16 mouse cellular contexts compared by ENCODE assay signal in the genomic region with DNA sequence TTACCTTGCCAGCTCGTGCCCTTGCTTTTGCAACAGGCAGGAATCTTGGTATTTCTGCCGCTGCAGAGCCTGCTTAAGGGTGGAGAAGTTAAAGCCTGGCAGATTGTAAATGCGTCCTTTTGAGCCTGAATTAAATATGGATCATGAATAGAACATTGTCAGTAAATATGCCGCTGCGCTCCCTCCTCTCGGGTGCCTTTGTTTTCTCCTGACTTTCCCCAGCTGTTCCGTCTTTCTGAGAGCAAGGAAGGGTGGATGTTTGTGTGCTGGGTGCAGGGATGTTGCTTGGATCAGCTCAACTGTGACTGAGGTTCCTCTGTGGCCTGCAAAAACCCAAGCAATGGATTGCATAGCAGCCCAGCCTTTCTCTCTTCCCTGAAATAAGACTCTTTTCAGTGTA. TPM values are rescaled to one million over a fixed set of nuclear protein-coding genes. Genes with fewer than 3 reads are reported as not detected.
A peak's percentile ranks its signal among the peaks of the same experiment; 100 is the strongest.
DNase-seq lines count a peak whose midpoint lies in the region; ATAC-seq and TF ChIP-seq lines count a peak whose summit lies in the region.
"Had no signal": no experiment of that assay in that cellular context is flagged by ENCODE, and none has a peak within 500 bp of the region (broad histone marks: within the 10 kb centered on the region; RNA-seq: fewer than 3 reads in every experiment).

No protein-coding gene starts in this region.

- no peaks in the 10 kb centered on the region for H3K36me3 ChIP-seq in heart, embryonic 11.5 days (ENCODE audit: control insufficient read depth, insufficient read depth, low read length)
- H3K36me3 ChIP-seq in embryonic facial prominence, embryonic 13.5 days, result no peaks in the 10 kb centered on the region
- H3K36me3 ChIP-seq in intestine, postnatal 0 days (ENCODE audit: control insufficient read depth, insufficient read depth), result no peaks in the 10 kb centered on the region
- H3K36me3 ChIP-seq: neural tube, embryonic 12.5 days had no signal

- no peaks in the 10 kb centered on the region for H3K27me3 ChIP-seq in heart, embryonic 11.5 days (ENCODE audit: control insufficient read depth, insufficient read depth, low read length)
- no peaks in the 10 kb centered on the region for H3K27me3 ChIP-seq in embryonic facial prominence, embryonic 13.5 days
- no peaks in the 10 kb centered on the region for H3K27me3 ChIP-seq in intestine, postnatal 0 days (replicated peaks; ENCODE audit: control insufficient read depth, insufficient read depth, low read length)
- H3K27me3 ChIP-seq: neural tube, embryonic 12.5 days had no signal

- H3K4me3 ChIP-seq in heart, embryonic 11.5 days (ENCODE audit: low read depth, low read length), result no peak overlapping the region
- H3K4me3 ChIP-seq in embryonic facial prominence, embryonic 13.5 days, result no peak overlapping the region
- H3K4me3 ChIP-seq in intestine, postnatal 0 days (ENCODE audit: low read depth, low read length), result no peak overlapping the region
- H3K4me3 ChIP-seq: neural tube, embryonic 12.5 days had no signal

- 68% methylated on average over 7 of the region's 7 CpGs for WGBS in heart, embryonic 11.5 days (ENCODE audit: insufficient replicate concordance)
- 49% methylated on average over 7 of the region's 7 CpGs for WGBS in embryonic facial prominence, embryonic 13.5 days
- 41% methylated on average over 7 of the region's 7 CpGs for WGBS in intestine, postnatal 0 days

- peak; percentile 72 for DNase-seq in heart, adult 11 months
- peak; percentile 32 for DNase-seq in layer of hippocampus, adult 9-11 months
- no peak for DNase-seq in layer of hippocampus, postnatal 25 days (ENCODE audit: extremely low spot score in 1 of 2, low spot score in 1 of 2)
- DNase-seq in lung, adult 18-20 months, result no peak
- no peak for DNase-seq in gastrocnemius, adult 18-20 months (ENCODE audit: low spot score)
- DNase-seq: cerebellum, adult 8-10 months; heart, postnatal 36 days; lung, adult 2 months; lung, postnatal 36 days; right cerebral cortex, adult 18-20 months; thymus, adult 18-20 months; thymus, postnatal 4 days had no signal

- no peaks in the 10 kb centered on the region for H3K9me3 ChIP-seq in heart, embryonic 11.5 days (replicated peaks; ENCODE audit: control insufficient read depth, low read length)
- H3K9me3 ChIP-seq in embryonic facial prominence, embryonic 13.5 days, result no peaks in the 10 kb centered on the region
- no peaks in the 10 kb centered on the region for H3K9me3 ChIP-seq in intestine, postnatal 0 days (ENCODE audit: control insufficient read depth)
- H3K9me3 ChIP-seq: neural tube, embryonic 12.5 days had no signal

- H3K27ac ChIP-seq in heart, embryonic 11.5 days (ENCODE audit: low read depth, low read length), result no peak overlapping the region
- H3K27ac ChIP-seq in embryonic facial prominence, embryonic 13.5 days, result peak overlapping the region; percentile 78
- H3K27ac ChIP-seq in intestine, postnatal 0 days (ENCODE audit: low read depth, low read length), result no peak overlapping the region
- H3K27ac ChIP-seq: neural tube, embryonic 12.5 days had no signal

- no peak for ATAC-seq in heart, embryonic 11.5 days (replicated peaks; ENCODE audit: insufficient number of reproducible peaks, low FRiP score, low TSS enrichment)
- ATAC-seq in embryonic facial prominence, embryonic 13.5 days (ENCODE audit: insufficient number of reproducible peaks, insufficient read depth, low FRiP score, low TSS enrichment, low read depth), result no peak
- no peak for ATAC-seq in intestine, postnatal 0 days

- no peak overlapping the region for H3K9ac ChIP-seq in heart, embryonic 11.5 days (ENCODE audit: low read depth, low read length)
- H3K9ac ChIP-seq in embryonic facial prominence, embryonic 13.5 days, result 0 out of 2 replicates have a peak overlapping the region, but pooled peaks have one; percentile 1
- no peak overlapping the region for H3K9ac ChIP-seq in intestine, postnatal 0 days (ENCODE audit: low read depth, low read length)
- H3K9ac ChIP-seq: neural tube, embryonic 12.5 days had no signal

- H3K4me2 ChIP-seq in heart, embryonic 11.5 days, result no peak overlapping the region
- no peak overlapping the region for H3K4me2 ChIP-seq in embryonic facial prominence, embryonic 13.5 days
- H3K4me2 ChIP-seq in intestine, postnatal 0 days (replicated peaks; ENCODE audit: low read depth), result 0 out of 2 replicates have a peak overlapping the region, but pooled peaks have one; percentile 9
- H3K4me2 ChIP-seq: neural tube, embryonic 12.5 days had no signal

- no peak for TF ChIP-seq CTCF in intestine, postnatal 0 days (IDR thresholded peaks at IDR 0.05; ENCODE audit: low read depth)

- H3K4me1 ChIP-seq in heart, embryonic 11.5 days (ENCODE audit: control insufficient read depth, insufficient read depth, low read length), result peaks cover 4% of the 10 kb centered on the region; the same call in 1 of the 2 replicates
- peaks cover 23% of the 10 kb centered on the region for H3K4me1 ChIP-seq in embryonic facial prominence, embryonic 13.5 days
- no peaks in the 10 kb centered on the region for H3K4me1 ChIP-seq in intestine, postnatal 0 days (replicated peaks; ENCODE audit: control insufficient read depth, insufficient read depth, low read length)
- H3K4me1 ChIP-seq: neural tube, embryonic 12.5 days had no signal

RNA-seq across cellular contexts. Expression of a gene that starts 44.3 kb away (rescaled TPM):
- 53.7 and 58.5 TPM in 2 replicates for polyA plus RNA-seq in heart, embryonic 11.5 days (2014; fragmentation: Nextera tagmentation; extraction: Ambion mirVana)
- total RNA-seq in layer of hippocampus, postnatal 25 days (2021), result 10 to 100 TPM; 87.0 to 93.2 TPM
- 176 and 178 TPM in 2 replicates for polyA plus RNA-seq in embryonic facial prominence, embryonic 13.5 days (2015; fragmentation: Nextera tagmentation; extraction: Ambion mirVana)
- 48.0 and 48.4 TPM in 2 replicates for polyA plus RNA-seq in intestine, postnatal 0 days (2015; fragmentation: Nextera tagmentation; extraction: Ambion mirVana)
- 10 to 100 TPM; 36.8 to 39.5 TPM for total RNA-seq in gastrocnemius, adult 18-20 months (2021)

Comparison
In these comparisons a context has a peak if more than half of its experiments do, and no peak if none do; other contexts are left out.
1. DNase-seq: peak in heart, adult 11 months (single experiment) and layer of hippocampus, adult 9-11 months (single experiment); none in layer of hippocampus, postnatal 25 days (0 of 2), lung, adult 18-20 months (0 of 2) and gastrocnemius, adult 18-20 months (single experiment).